Mouse (Mus musculus) colon, adult 2 months (tissue): ENCODE measurements around the gene Fam208b. TPM values are rescaled to one million over a fixed set of nuclear protein-coding genes. Genes with fewer than 3 reads are reported as not detected.

Experiments used
- polyA plus RNA-seq: library from polyadenylated mRNA; depleted of rRNA; stranded (reverse); fragments of >200 nt; gene quantifications from 2 replicates; pipeline ENCODE4 v1.2.3, GENCODE M21; 2012; rRNA removed

The Fam208b gene
- polyA plus RNA-seq: 1.1 and 1.3 TPM in 2 replicates

DNA sequence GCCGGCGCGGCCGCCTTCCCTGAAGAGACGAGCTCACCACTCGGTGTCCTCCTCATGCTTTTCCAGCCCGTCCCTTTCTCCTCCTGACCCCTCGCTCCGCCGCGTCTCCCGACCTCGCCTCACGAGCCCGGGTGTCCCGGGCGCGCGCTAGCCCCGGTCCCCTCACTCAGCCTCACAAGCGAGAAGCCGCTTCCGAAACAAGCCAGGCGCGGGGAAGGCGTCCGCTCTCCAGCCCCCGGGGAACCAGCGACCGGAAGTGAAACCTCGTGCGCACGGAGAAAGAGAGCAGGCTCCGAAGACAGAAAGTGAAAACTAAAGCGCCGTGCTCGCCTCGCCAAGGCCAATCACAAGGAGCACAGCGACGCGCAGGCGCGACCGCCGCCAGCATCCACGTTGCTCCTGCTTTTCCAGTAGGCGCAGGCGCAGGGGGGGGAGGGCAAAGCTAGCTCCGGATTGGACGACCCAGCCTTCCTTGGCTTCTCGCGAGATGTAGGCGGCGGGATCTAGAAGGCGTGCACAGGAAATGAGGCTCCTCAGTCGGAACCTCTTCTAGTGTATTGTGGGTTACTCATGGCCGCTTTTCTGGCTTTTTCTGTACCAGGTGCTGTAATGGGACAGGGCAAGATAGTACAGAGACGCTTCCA, at the start of gene Fam208b:
TSS of gene Fam208b (minus strand) at position 314 of the 644 bp plus-strand sequence.

DNA sequence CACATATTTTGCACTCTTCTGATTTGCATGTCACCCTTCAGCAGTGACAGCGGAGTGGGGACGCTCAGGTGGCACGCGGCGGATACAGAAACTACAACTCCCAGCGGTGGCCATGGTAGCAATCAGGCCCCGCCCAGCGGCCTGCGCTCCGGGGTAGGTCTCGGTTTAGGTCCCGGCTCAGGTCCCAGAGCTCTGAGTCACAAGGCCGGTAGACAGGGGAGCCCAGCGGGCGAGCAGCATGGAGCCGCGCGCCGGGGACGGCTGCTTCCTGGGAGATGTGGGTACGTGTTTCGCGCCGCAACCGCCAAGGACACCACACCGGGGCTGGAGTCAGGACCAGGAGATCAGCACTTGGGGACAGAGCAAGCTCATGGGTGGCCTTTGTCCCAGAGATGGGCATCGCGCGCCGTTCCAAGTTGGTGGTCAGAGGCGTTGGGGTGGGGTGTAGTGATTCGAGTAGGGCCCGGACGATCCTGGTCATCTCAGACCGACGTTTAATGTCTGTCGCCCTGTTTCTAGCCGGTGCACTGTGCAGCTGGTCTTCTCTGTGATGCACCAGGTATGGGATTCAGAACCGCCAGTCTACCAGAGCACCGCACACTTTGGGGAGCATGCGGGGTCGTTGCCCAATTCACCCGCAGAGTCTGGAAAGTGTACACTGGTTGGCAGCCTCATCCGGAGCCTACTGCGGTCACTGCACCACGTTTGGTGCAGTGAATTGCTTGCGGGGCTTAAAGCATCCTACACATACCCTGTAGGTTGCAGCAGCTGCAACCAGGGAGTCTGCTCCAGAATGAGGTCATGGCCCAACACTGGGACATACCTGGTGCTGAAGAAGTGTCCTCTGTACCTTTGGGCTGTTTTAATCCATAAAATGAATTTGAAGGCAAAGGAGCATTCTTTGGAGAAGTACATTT, 23.2 kb upstream of the Fam208b start, which contains the start of gene Asb13:
TSS of gene Asb13 (plus strand) at position 138 of the 917 bp plus-strand sequence.

DNA sequence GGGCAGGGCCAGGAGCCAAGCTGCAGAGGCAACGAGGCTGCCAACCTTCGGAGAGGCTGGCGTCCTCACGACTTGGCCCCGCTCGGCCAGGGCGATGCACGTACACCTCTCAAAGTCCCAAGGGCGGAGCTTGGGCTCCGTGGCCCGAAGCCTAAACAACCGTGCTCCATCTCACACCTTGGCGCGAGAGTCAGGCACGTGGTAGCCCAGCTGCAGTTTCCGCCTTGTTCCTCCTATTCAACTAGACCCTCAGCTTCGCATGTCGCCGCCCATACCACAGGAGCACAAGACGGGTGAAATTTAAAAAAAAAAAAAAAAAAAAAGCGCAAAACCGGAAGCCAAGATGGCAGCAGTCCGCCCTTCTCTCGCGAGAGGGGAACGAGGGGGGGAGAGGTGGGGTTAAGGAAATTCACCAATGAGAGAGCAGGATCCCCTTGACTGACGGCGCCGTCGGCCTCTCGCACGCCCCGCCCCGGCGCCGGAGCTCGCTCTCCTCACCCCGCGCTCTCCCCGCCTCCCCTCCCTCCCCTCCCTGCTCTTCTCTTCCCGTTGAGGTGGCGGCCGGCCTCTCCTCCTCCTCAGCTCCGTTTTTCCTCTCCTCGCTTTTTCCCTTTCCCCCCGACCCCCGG, 73.2 kb downstream of the Fam208b start, which contains the start of gene Gdi2:
TSS of gene Gdi2 (plus strand) at position 470 of the 629 bp plus-strand sequence.

Other genes with a start within 250 kb of the Fam208b start
- gene Gdi2, start 73.0 kb downstream of the Fam208b start, polyA plus RNA-seq: 148 and 205 TPM in 2 replicates
- 14.8 and 21.3 TPM in 2 replicates for gene Asb13, start 22.9 kb upstream of the Fam208b start, polyA plus RNA-seq
- gene Calml3, start 193.2 kb upstream of the Fam208b start, polyA plus RNA-seq: not detected in 2 replicates
- not detected in 2 replicates for gene Calm4, start 226.6 kb upstream of the Fam208b start, polyA plus RNA-seq
- gene Calm5, start 243.1 kb upstream of the Fam208b start, polyA plus RNA-seq: not detected in 2 replicates